Mouse (Mus musculus) small intestine, adult 2 months (tissue): ENCODE results near the gene Mlxip. TPM values are rescaled to one million over a fixed set of nuclear protein-coding genes. Genes with fewer than 3 reads are reported as not detected.

Source experiments
- H3K27ac ChIP-seq: fragments of 200-500 bp; 2 replicates; pipeline ENCODE4 v1.5.1; 2012; ENCODE audit warnings: low read depth, low read length, control low read depth, inconsistent platforms; ENCODE audit not compliant: insufficient read depth
- H3K27me3 ChIP-seq: fragments of 200-500 bp; 2 replicates; pipeline ENCODE4 v1.6.1; 2012; ENCODE audit warnings: mild to moderate bottlenecking, moderate library complexity, low read length, inconsistent platforms; ENCODE audit not compliant: control insufficient read depth, insufficient read depth
- H3K36me3 ChIP-seq: fragments of 200-500 bp; 2 replicates; pipeline ENCODE4 v1.6.1; 2012; ENCODE audit warnings: mild to moderate bottlenecking, low read length, control low read depth, inconsistent platforms; ENCODE audit not compliant: control insufficient read depth, insufficient read depth
- H3K4me1 ChIP-seq: fragments of 200-500 bp; 2 replicates; pipeline ENCODE4 v1.6.1; 2012; ENCODE audit warnings: low read length, inconsistent platforms, mixed read lengths; ENCODE audit not compliant: control insufficient read depth, insufficient read depth, insufficient read length
- H3K4me3 ChIP-seq: fragments of 200-500 bp; 2 replicates; pipeline ENCODE4 v1.5.1; 2012; ENCODE audit warnings: low read depth, mild to moderate bottlenecking, control low read depth, inconsistent platforms, low read length, moderate library complexity
- CTCF ChIP-seq: fragments of 200-500 bp; IDR thresholded peaks from 2 replicates; pipeline ENCODE4 v1.5.1; 2012; ENCODE audit warnings: low read depth, mild to moderate bottlenecking, control low read depth, inconsistent platforms, low read length, moderate library complexity, mixed read lengths; ENCODE audit not compliant: insufficient replicate concordance, insufficient read length; ENCODE audit errors: extremely low read depth
- POLR2A ChIP-seq: fragments of 200-500 bp; IDR thresholded peaks from 2 replicates; pipeline ENCODE4 v1.6.1; 2012; ENCODE audit warnings: low read depth, mild to moderate bottlenecking, control low read depth, inconsistent platforms, low read length, moderate library complexity
- WGBS: fragments of 180-500 bp; shearing (Covaris S2); methylation state at CpG from one replicate; pipeline ENCODE4 v1.1.7; 2018; 5-methylcytosine and 5-hydroxymethylcytosine counted together
- polyA plus RNA-seq: library from polyadenylated mRNA; depleted of rRNA; stranded (reverse); fragments of >200 nt; gene quantifications from 2 replicates; pipeline ENCODE4 v1.2.3, GENCODE M21; 2012

The Mlxip gene
- polyA plus RNA-seq, 1 experiment, result 39.7 TPM

DNA sequence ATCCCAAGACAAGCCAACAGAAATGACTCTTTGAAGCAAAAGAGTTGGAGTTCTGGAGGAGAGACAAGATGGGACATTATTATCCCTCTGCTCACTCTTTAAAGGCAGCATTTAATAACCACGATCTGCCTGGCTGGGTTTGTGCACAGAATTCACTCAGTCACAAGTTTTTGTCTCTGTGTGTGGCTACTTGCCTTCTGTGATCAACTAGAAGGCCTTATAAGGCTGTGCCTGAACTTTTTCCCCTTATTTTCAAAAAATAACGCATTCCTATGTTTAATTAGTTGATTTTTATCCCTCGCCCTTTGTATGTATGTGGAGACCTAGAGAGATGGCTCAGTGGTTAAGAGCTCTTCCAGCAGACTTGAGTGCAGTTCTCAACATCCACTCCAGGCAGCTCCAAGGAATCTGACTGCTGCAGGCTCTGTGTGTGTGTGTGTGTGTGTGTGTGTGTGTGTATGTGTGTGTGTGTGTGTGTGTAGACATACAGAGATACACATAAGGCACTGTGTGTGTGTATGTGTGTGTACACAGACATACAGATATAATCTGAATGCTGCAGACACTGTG, 37.8 kb downstream of the Mlxip start:
- WGBS, result 27% methylated on average over 3 of the region's 3 CpGs
- TF ChIP-seq CTCF (no peak), POLR2A (no peak)
- Histone ChIP-seq H3K4me1 (peaks cover 18% of the 10 kb centered on the region; the same call in 1 of the 2 replicates), H3K36me3 (no peaks in the 10 kb centered on the region; the same call in 1 of the 2 replicates), H3K27me3 (no peaks in the 10 kb centered on the region), H3K27ac (no peak overlapping the region), H3K4me3 (no peak overlapping the region)

DNA sequence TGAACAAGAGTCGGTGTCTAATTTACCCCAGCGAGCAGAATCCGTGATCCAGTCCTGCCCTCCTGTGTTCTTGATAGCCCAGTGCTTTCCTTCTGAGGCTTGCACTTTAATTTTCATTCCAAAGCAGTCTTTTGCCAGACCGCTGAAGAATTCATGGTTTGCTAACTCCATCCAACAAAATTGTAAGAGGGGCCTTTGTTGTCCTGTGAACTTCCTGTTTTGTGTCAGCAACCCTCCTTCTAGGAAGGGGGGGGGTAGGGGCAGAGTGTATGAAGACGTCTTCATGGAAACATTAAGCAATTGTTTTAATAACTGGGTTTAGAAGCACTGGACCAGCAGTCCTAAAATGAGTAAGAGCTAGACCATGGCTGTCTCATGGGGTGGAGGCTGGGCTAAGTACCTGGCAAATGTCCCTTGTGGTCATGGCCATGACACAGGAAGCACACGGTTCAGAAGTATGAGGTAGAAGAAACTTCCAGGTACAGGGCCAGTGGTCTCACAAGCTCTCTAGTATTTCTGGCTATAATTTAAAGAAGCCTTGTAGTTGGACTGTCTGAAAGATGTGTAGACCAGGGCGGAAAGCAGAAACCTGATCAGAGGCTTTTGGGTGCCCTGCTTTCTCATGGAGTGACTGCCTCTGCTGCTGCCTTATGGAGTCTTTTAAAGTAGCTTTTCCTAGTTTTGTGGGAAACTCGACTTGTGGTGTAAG, 41.6 kb downstream of the Mlxip start:
- 48% methylated on average over 8 of the region's 8 CpGs for WGBS
- Histone ChIP-seq H3K27ac (0 out of 2 replicates have a peak overlapping the region, but pooled peaks have one; percentile 15), H3K4me3 (no peak overlapping the region), H3K36me3 (peaks cover 14% of the 10 kb centered on the region), H3K27me3 (no peaks in the 10 kb centered on the region), H3K4me1 (peaks cover 21% of the 10 kb centered on the region; the same call in 1 of the 2 replicates)
- TF ChIP-seq POLR2A, result no peak
- TF ChIP-seq CTCF, result 0 out of 2 replicates have a peak, but pooled peaks have one; percentile 15

DNA sequence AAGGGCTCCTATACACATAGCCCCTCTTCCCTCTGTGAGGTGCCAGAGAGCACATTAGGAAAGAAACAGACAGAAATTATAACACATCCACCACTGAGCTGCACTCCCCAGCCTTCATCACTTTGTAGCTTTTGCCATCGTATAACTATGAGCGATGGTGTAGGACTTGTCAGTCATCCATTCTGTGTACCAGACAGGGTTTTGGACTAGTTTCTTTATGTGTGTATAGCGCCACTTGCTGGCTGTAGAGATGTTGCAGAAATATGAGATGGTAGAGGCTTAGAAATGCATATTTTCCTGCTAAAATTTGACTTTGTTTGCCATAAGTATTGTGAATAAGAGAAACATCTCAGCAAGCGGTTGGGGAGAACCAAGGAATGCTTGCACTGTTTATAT, 42.2 kb downstream of the Mlxip start:
- WGBS, result 28% methylated on average over 4 of the region's 4 CpGs

DNA sequence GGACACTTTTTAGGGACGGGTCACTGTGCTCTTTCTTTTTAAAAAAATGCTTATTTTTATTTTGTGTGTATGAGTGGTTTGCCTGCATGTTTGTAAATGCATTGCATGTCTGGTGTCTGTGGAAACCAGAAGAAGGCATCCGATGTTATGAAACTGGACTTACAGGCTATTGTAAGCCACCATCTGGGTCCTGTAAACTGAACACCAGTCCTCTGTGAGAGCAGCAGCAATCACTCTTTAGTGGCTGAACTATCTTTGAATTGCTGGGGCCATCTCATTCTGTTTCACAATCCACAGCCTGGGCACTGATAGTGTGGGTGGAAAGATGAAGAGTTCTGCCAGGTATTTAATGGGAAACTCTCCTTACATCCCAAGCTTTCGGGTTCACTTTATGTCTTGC, 43.8 kb downstream of the Mlxip start:
- no peak for TF ChIP-seq CTCF
- TF ChIP-seq POLR2A, result no peak
- WGBS, result 66% methylated on average over 3 of the region's 3 CpGs
- Histone ChIP-seq H3K4me3 (no peak overlapping the region), H3K27ac (no peak overlapping the region), H3K36me3 (peaks cover 26% of the 10 kb centered on the region), H3K4me1 (peaks cover 6% of the 10 kb centered on the region; the same call in 1 of the 2 replicates), H3K27me3 (no peaks in the 10 kb centered on the region)

More for the DNA sequence above, 42.2 kb downstream of the Mlxip start:
- Histone ChIP-seq H3K27me3 (no peaks in the 10 kb centered on the region), H3K27ac (no peak overlapping the region), H3K36me3 (peaks cover 15% of the 10 kb centered on the region), H3K4me3 (no peak overlapping the region), H3K4me1 (peaks cover 17% of the 10 kb centered on the region; the same call in 1 of the 2 replicates)
- no peak for TF ChIP-seq POLR2A

DNA sequence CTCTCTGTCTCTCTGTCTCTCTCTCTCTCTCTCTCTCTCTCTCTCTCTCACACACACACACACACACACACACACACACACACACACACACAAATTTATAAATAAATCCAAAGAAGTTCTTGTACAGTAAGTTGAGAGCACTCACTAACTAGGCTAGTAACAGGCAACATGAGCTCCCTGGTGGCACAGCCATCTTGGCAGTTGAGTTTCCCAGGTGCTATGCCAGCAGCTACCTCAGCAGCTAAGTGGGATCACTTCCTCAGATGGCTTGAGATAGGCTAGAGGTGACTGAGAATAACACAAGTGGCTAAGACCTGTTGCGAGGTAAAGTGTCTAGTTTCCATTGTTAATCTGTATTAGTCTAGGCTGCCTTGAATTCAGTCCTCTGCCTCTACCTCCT, 44.7 kb downstream of the Mlxip start:
- Histone ChIP-seq H3K27ac (no peak overlapping the region), H3K4me1 (peaks cover 4% of the 10 kb centered on the region; the same call in 1 of the 2 replicates), H3K27me3 (no peaks in the 10 kb centered on the region), H3K4me3 (no peak overlapping the region), H3K36me3 (peaks cover 32% of the 10 kb centered on the region)
- TF ChIP-seq POLR2A, result no peak
- no peak for TF ChIP-seq CTCF
- 91% methylated on average over 1 of the region's 1 CpGs for WGBS

DNA sequence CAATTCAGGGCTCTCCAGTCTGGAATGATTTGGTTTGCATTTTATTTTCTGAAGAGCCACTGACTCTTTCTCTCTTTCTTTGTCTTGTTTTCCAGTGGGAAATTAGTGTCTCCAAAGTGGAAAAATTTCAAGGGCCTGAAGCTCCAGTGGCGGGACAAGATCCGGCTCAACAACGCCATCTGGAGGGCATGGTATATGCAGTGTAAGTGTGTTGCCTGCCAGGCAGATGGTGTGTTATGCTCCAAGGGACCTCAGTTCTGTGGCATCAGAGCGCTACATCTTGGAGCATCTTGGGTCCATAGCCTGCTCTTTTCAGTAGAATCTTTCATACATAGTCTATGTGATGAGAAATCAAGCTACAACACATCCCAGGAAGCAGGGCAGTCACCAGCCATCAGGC, 45.3 kb downstream of the Mlxip start:
- TF ChIP-seq CTCF (no peak; the same call in 1 of the 2 replicates), POLR2A (no peak)
- no peaks in the 10 kb centered on the region for H3K27me3 ChIP-seq
- no peak overlapping the region for H3K27ac ChIP-seq
- peaks cover 36% of the 10 kb centered on the region for H3K36me3 ChIP-seq
- WGBS, result 84% methylated on average over 4 of the region's 4 CpGs
- H3K4me1 ChIP-seq, result peaks cover 4% of the 10 kb centered on the region; the same call in 1 of the 2 replicates
- no peak overlapping the region for H3K4me3 ChIP-seq

DNA sequence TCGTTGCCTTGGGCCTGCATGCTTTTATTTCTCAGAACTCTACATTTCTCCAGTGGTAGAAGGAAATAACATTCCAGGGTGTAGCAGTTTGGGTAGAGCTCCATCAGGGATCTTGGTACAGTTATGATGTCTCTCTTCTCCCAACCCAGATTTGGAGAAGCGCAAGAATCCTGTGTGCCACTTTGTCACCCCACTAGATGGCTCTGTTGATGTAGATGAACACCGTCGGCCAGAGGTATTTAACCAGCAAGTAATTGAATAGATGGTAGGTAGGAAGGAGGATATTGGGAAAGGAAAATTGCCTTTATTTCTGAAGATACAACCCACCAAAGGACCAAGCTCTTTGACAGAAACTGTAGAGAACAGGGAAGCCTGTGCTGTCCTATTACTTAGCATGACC, 46.1 kb downstream of the Mlxip start:
- WGBS, result 73% methylated on average over 4 of the region's 4 CpGs
- peaks cover 43% of the 10 kb centered on the region for H3K36me3 ChIP-seq
- no peak overlapping the region for H3K4me3 ChIP-seq
- no peak overlapping the region for H3K27ac ChIP-seq
- peaks cover 4% of the 10 kb centered on the region; the same call in 1 of the 2 replicates for H3K4me1 ChIP-seq
- H3K27me3 ChIP-seq, result no peaks in the 10 kb centered on the region
- TF ChIP-seq POLR2A (no peak), CTCF (no peak)
